Mouse (Mus musculus): ENCODE data around the gene Tpm1. TPM values are rescaled to one million over a fixed set of nuclear protein-coding genes. Genes with fewer than 3 reads are reported as not detected.

Tpm1 gene
- polyA plus RNA-seq (2012; rRNA removed) = 501 and 912 TPM in 2 replicates

DNA sequence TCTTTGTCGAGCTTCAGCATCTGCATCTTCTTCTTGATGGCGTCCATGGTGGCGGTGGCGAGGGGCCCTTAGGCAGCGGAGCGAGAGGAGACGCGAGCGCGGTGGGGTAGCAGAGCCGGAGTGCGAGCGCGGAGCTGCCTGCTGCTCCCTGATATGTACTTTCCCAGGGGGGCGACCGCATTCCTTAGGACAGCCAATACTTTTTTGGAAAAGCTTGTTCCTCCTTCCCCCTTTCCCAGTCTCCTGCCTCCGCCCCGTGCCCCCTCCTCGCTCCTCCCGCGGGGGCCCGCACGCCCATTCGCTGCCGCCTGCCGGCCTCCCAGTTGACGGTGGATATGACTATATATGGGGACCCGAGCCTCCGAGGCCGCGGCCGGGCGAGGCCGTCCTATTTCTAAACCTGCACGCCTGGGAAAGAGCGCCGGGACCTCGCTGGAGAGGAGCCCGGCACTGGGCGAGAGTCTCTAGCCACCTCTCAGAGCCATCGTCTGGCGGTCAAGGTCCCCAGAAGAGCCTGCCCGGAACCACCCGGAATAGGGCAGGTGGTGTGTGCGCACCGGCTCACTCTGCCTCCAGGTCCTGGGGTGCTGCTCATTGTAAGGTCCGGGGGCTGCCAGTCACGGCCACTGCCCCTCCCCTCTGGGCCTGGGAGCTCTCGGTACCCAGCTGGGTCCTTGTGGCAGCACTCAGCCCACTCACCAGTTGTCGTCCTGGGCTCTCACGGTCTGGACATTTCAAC is at the start of gene Tpm1:
Tpm1 (minus strand) TSS at position 321 of the 739 bp plus-strand sequence.

DNA sequence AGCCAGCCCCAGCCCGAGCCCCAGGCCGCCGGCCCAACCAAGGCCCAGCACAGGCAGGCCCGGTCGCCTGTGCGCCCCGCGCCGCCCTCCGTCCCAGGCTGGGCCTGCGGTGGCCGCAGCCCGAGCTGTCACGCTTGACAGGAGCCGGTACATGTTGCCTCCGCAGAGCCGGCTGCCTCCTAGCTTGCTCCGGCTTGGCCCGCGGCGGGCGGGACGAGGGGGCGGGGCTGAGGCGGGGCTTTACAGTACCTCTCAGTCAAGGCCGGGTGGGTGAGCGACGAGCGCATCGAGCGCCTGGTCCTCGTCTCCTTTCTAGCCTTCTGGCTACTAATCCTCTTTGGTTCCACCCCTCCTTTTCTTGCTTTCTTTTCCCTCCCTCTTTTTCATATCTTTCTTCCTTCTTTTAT is 74.0 kb downstream of the Tpm1 start, which contains the start of gene Lactb:
Lactb (minus strand) TSS at position 246 of the 407 bp plus-strand sequence.

Other genes with a start within 250 kb of the Tpm1 start
- gene Aph1c, start 214.7 kb downstream of the Tpm1 start, polyA plus RNA-seq (2012; rRNA removed) = 0.46 and 1.8 TPM in 2 replicates
- gene Rab8b, start 129.7 kb downstream of the Tpm1 start, polyA plus RNA-seq (2012; rRNA removed) = 16.7 and 22.0 TPM in 2 replicates
- 144 and 320 TPM in 2 replicates for gene Rps27l, start 103.3 kb downstream of the Tpm1 start, polyA plus RNA-seq (2012; rRNA removed)
- gene Lactb, start 73.9 kb downstream of the Tpm1 start, polyA plus RNA-seq (2012; rRNA removed) = 10.6 and 14.2 TPM in 2 replicates